Mouse (Mus musculus): ENCODE measurements around the gene Camkv. TPM values are rescaled to one million over a fixed set of nuclear protein-coding genes. Genes with fewer than 3 reads are reported as not detected.

Gene Camkv
- total RNA-seq, 2 experiments from 2014 or later: 0.41 to 0.52 TPM

DNA sequence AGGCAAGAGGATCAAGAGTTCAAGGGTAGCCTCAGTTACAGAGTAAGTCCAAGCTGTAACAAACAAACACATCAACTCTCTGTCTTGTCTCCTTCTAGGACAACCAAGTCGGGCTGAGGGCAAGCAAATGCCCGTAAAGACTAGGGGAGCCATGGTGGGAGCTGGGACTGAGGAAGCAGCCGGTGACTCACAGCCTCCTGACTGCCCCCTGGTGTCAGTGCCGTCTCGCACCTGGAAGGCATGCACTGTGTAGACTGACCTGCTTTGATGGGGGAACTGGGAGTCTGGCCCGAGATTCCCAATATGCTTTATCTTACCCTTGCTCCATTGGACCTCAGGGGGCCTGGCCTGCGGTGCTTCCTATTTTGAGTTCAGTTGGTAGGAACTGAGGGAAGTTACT lies 12.5 kb upstream of the Camkv start:
- DNase-seq (ENCODE audit: low spot score in 2 of 2): peak in 1 of 2 experiments; percentile 43

DNA sequence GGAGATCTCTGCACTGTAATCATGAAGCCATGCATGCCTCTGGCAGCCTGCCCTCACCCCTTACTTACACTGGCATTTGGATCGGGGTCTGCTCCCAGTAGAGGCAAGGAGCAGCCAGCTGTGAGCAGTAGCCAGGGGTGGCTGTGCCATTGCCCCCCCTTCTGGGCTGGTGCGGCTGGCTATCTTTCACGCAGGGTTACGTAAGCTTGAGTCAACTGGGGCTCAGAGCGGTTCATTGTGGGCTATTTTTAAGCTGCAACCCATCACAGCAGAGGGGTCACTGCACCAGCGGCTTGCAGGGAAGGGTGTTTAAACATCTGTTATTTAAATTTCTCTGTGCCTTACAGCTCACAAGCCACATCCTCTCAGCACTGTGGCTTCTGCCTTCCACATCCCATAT lies 11.5 kb upstream of the Camkv start:
- peak in 1 of 2 experiments; percentile 26 for DNase-seq (ENCODE audit: low spot score in 2 of 2)

DNA sequence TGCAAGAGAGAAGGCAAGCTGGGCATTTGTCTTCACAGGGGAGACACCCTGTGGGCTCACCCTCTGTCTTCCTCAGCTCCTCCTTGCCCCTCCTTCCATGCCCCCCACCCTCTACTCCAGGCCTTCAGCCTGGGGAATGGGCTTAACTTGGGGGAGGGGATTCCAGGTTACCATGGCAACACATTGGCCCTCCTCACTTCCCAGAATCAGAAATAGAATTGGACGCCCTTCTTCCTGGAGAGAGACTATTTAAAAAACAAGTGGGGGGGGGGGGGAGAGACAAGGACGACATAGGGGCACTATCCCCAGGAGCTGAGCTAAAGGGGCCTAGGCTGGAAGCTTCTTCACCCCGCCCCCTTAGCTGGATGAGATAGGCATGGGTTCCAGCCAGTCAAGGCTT lies 10.2 kb upstream of the Camkv start:
- DNase-seq (ENCODE audit: low spot score in 2 of 2): no peak

DNA sequence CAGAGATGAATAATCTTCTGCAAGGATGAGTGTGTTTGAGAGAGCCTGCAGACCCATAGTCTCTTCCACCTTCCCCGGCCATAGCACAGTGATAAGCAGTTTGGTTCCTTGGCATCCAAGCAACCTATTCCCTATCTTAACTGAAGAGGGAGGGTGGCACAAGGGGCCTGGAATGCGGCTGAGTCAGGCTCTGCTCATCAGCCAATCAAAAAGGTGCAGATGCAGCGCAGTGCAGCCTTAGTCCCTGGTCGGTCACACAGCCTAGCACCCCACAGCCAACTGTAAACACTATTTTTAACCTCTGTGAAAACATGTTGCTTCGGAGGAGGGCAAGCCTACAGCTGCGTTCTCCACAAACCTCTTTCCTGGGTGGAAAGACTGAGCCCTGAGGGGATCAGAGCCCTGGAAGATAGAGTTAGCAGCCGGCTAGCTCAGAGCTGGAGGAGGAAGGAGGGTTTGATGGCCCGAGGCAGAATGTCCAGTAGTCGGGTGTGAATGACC lies 8.5 kb upstream of the Camkv start:
- DNase-seq (ENCODE audit: low spot score in 2 of 2): no peak

DNA sequence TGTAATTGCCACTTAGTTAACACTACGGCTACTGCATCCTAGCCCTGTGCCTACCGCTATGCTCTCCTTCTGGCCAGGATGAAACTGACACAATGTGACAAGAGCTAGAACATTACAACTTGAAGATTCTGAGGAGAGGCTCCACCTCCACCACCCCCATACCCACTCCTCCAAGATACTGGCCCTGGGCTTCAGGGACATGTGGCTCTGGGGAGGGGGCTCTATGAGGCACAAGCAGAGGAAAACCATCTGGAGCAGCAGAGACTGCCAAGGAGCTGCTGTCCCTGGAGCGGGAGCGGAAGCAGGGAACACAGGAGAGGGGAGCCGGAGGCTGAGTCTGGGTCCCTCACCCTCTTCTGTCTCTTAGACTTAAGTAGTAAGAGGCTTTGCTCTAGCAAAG lies 7.7 kb upstream of the Camkv start:
- DNase-seq (ENCODE audit: low spot score in 2 of 2): no peak

DNA sequence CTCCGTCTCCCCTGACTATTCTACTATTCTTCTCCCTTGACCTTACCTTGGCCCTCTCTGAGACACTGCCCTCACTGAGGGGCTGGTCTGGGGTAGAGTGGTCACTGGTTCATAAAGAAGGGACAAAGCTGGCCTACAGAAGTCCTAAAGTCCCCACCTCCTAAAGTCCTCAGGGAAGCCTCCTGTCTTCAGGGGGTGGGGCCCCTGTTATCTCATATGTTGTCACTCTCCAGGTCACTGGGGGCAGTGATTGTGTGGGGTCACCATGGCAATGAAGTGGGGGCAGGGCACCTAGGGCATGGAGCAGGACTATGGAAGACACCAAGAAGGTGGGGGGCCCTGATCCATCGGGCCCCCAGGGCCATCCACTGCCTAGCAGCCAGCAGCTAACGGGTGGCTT lies 7.3 kb upstream of the Camkv start, which contains the start of gene Actl11:
Actl11 (plus strand) TSS at position 301 of the 400 bp plus-strand sequence.
- DNase-seq (ENCODE audit: low spot score in 2 of 2): no peak

DNA sequence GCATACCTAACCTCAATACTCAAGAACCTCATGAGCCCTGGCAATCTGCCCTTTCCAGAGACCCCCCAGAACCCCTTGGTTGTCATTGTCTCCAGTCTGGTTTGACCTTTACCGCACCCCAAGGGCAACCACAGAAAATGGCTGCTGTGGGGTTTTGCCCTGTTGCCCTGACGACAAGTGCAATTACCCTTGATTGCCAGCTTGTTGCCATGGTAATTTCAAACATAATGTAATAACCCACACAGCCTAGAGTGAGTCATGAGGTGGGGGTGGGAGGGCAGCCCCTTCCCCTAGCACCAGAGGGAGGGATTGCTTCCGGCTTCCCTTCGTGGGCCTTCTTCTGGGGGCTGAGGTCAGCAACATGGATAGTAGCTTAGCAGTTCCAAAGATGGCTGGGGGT lies 3.3 kb upstream of the Camkv start:
- no peak for DNase-seq (ENCODE audit: low spot score in 2 of 2)

DNA sequence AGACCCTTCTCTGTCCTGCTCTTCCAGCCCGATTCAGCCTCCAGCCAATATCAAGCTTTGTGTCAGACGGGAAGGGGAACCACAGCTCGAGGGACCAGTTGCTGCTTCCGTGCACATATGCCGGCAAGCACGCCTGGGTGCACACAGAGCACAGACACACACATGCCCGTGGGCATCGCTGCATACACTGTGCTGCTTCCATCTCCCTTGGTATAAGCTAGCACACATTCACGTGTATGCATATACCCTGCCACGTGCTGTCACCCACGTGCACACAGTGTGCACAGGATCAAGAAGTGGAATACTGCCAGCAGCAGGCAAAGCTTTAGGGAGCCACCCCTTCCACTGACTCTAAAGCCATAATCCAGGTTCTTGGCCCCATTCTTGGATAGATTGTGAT lies 1.3 kb upstream of the Camkv start:
- DNase-seq (ENCODE audit: low spot score in 2 of 2): no peak

DNA sequence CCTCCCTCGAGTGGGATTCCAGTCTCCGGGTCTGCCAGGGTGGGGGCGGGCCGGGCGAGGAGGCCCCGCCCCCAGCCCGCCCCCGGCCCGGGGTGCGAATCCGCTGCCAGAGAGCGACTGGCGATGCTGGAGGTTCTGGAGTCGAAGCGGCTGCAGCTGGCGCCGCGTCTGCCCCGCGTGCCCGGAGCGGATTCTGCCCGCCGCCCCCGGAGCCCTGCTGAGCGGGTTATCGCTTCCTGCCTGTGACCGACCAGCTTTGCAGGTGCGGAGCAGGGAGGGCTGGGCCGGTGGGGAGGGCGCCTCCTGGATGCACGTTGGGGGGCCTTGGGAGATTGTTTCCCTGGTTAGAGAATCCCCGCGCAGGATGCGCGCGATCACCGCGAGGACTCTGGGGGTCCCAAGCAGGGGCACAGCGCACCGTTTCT lies 328 bp downstream of the Camkv start:
- DNase-seq (ENCODE audit: low spot score in 2 of 2): peak in 1 of 2 experiments; percentile 33

DNA sequence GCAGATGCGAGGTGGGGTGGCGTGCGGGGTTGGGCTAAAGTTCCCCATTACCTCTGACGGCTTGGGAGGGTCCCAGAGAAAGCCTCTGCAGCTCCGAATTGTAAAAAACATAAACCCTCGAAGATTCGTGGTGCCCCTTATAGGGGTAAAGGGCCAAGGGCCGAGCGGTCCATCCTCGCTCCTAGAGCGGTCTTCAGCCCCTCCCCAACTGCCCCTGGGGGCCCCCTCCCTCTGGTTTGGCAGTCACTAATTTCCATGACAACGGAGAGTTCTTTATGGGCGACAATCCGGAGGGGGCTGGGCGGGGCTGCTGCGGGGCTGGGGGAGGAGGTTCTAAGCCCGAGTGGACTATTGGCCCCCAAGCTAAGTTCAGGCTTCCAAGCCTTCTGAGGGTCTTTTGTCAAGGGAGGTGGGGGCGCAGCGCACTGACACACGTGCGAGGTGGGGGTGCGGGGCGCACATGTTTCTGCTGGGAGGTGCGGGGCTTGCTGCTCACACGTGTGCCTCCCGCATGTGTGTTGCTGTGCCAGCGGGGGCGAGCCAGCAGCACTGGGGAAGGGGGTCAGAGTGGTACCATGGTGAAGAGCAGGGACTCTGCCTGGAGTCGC lies 845 bp downstream of the Camkv start:
- no peak for DNase-seq (ENCODE audit: low spot score in 2 of 2)

DNA sequence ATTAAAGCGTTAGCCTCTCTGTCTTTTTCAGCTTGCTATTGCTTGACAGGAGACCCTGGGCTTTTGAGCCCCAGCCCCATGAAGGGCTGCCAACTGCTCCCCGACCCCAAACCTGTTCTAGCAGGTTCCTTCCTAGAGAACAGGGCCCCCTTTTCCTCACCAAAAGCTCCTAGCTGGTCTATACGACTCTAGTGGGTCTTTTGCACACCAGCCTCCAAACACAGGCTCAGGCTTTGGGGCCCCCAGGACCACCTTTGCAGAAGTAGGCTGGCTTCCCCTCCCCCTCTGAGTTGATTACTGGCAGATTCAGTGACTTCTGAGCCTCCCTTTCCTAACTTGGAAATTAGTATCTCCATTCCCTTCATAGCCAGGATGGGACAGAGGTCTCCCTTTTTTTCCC lies 1.4 kb downstream of the Camkv start:
- DNase-seq (ENCODE audit: low spot score in 2 of 2): no peak

DNA sequence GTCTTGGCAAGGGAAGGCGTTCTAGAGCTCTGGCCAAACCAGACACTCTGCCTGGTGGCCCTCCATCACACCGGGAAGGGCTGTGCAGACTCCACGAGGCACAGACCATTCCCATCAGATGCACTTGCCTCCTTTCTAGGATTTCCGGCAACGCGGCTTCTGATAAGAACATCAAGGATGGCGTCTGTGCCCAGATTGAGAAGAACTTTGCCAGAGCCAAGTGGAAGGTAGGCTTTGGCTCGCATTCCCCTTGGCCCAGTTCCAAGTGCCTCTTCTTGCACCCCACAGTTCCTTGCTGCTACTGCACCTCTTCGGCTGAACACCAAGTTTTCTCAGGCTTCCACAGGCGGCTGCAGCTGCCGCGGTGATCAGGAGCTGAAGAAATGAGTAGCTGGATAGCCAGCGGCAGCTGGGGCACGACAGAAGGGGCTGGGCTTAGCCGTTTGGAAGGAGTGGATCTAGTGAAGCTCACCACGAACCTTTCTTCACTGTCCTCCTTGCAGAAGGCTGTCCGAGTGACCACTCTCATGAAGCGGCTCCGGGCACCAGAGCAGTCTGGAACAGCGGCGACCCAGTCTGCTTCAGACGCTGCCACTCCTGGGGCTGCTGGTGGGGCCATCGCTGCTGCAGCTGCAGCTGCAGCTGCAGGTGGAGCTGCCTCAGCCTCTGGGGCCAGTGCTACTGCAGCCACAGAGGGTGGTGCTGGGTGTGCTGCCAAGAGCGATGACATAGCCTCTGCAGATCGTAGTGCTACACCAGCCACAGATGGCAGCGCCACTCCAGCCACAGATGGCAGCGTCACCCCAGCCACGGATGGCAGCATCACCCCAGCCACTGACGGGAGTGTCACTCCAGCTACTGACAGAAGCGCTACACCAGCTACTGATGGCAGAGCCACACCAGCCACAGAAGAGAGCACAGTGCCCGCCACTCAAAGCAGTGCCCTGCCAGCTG lies 12.0 kb downstream of the Camkv start:
- peak in 1 of 2 experiments; percentile 43 for DNase-seq (ENCODE audit: low spot score in 2 of 2)

DNA sequence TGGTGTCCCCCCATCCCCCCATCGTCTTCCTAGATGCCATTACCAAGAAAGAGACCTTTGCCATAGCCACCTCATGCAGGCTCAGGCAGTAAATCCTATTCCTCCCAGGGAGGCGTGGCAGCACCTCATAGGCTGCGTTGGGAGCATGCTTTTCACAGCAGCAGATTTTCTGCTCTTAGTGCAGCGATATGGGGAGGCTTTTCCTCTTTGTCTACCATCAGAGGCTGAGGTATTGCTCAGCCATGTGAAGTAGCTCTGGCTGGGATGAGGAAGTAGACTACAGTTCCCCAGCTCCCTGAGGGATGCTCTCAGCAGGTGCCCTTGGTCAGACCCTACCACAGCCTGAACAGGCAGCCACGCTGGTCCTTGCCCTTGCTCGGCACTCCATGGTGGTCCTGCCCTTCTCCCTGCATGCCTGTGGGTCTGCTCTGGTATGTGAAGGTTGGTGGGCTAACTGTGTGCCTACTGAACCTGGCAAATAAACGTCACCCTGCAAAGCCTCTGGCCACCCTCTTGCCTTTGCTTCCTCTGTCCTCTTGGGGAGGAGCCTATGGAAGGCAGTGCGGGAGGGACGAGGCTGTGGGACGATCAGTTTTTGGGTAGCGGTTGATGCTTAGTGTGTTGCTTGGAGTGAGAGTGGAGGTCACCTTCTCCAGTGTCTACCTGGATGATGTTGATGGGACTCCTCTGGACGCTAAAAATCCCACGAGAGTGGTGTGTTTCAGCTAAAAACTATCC lies 13.9 kb downstream of the Camkv start:
- DNase-seq (ENCODE audit: low spot score in 2 of 2): no peak

DNA sequence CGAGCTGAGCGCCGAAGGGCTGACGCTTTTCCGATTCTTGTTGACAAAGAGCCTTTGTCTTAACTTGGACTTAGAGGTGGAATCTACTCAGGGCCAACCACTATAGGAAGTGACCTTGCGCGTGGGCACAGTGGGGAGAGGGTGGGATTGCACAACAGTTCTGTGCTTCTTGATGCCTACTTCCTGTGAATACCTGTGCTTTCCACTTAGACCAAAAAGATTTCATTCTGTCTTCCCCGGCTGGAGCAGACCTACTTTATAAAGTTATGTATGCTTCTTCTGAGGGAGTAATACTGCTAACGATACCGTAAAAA lies 14.4 kb downstream of the Camkv start, which contains the start of gene Traip:
Traip (plus strand) TSS at position 215 of the 314 bp plus-strand sequence.
- no peak for DNase-seq (ENCODE audit: low spot score in 2 of 2)

DNA sequence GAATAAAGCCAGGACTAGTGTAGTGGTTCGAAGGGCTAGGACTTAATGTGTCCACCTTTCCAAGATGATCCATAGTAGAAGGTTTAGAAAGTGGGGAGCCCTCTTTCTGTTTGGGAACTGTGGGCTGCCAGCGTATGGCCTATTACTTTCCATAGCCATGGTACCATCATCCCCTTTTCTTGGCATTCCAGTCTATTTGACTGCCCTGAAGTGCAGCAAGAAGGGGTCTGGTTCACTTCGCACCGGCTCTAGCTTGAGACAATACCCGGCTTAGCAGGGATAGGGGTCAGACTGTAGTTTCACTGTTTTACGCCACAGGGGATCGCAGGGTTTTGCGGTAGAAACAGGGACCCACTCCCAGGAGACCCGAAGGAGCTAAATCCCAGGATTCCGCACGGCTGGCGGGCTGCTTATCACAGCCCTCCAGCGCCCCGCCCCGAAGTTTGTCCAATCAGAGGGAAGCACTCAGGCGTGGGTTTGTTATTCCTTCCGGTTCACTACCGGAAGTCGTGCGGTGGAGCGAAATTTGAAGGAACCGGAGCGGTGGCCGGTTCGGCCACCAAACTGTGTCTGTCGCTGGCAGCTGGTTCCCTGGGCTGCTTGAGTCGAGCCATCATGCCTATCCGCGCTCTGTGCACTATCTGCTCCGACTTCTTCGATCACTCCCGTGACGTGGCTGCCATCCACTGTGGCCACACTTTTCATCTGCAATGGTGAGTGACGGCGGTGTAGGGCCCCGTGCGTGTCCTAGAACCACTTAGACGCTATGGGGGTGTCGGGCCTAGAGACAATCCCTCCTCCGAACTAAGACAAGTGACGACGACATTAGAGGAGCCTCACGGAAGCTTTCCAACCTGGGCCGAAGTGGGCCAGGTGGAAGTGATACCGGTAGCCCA lies 15.2 kb downstream of the Camkv start:
- peak; percentile 84 to 95 for DNase-seq (ENCODE audit: low spot score in 2 of 2)

DNA sequence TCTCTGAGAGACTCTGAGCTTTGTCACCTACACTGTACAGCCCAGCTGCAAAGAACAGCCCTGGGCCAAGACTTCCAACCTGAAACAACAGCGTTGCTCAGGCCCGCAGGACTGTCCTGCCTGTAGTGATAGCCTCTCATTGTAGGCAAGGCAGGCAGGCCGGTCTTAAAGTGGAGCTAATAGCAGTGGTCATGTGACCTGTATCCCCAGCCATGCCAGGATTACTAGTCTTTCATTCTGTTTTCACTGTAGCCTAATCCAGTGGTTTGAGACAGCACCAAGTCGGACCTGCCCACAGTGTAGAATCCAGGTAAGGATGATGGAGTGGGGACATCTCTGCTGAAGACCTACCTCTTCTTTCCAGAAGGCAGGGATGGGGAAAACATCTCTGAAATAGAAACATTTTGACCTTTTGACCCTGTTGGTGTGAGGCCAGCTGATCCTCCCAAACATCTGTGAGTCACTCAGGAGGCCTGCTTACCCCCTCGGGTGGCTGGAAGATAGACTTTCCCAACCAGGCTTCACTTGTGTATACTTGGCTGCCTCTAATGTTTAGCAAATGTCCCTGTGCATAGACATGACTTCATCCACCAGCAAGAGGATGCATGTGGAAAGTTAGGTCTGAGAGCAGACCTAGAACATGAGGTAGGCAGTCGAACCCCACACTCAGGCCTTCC lies 20.3 kb downstream of the Camkv start:
- no peak for DNase-seq (ENCODE audit: low spot score in 2 of 2)

DNA sequence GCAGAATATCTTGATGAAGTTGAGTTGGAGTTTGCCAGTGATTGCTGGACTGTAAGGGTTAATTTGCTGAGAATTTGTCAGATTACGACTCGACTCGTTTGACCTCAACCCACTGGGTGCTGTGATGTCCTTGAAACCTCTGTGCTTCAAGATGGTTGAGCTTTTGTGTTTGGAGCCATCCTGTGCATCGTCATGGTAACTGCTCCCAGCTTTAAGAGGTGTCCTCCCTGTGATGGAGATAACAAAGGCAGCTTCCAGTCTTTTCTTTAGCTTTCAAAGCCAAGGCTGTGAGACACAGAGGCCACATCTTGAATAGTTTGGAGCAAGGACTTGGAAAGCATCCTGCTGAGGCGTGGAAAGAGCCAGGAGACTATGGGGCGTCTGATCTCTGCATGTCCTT lies 21.7 kb downstream of the Camkv start:
- no peak for DNase-seq (ENCODE audit: low spot score in 2 of 2)

DNA sequence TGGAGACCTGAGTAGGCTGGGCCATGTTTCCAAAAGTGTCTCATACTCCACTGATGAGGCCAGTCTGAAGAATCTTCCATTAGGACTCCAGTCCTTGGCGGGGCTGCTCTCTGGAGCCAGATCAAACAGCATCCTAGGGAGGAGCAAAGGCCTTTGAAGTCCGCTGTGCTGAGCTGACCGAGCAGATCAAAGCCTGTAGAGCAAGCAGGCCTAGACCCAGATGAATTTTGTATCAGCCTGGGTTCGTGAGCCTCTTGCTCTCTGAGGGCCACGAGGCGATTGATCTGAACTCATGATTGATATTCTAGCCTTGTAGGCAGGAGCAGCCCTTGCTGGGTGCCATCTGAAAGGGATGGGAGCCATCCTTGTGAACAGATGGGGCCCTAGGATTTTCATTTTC lies 24.4 kb downstream of the Camkv start:
- DNase-seq (ENCODE audit: low spot score in 2 of 2): no peak

DNA sequence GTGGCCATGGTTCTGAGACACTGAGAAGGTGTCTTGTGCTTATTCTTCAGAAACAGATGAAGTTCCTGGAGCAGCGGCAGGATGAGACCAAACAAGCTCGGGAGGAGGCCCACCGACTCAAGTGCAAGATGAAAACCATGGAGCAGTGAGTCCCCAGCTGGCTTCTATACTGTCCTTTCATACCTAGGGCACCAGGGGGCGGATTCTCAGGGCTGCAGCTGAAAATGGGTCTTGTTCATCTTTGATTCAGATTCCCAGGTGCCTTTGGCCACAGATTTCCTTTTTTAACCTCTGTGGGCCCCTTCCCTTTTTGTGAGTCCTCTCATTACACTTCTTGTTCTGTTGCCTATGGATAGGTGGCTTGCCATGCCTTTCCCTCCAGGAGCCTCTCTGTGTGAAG lies 25.5 kb downstream of the Camkv start:
- DNase-seq (ENCODE audit: low spot score in 2 of 2): no peak

DNA sequence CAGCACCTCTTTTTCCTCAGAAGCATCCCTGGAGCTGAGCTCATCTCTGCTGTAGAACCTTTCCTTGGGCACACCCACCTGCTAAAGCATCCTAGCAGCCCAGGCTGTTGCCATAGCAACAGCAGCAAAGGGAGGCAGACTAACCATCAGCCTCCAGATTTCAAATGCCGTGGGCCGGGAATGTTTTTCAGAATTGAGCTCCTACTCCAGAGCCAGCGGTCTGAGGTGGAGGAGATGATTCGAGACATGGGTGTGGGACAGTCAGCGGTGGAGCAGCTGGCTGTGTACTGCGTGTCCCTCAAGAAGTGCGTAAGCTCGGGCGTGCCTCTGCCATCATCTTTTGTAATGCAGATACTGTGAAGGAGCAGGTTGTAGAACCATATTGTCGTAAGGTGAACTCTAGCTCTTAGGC lies 25.9 kb downstream of the Camkv start:
- no peak for DNase-seq (ENCODE audit: low spot score in 2 of 2)
